Mouse (Mus musculus): ENCODE data around the gene Cinp.
"Not testable (repeated sequence)": the region's sequence is repeated elsewhere in the genome, so short reads cannot be mapped to it uniquely, and the experiment has no call there.

The Cinp gene

DNA sequence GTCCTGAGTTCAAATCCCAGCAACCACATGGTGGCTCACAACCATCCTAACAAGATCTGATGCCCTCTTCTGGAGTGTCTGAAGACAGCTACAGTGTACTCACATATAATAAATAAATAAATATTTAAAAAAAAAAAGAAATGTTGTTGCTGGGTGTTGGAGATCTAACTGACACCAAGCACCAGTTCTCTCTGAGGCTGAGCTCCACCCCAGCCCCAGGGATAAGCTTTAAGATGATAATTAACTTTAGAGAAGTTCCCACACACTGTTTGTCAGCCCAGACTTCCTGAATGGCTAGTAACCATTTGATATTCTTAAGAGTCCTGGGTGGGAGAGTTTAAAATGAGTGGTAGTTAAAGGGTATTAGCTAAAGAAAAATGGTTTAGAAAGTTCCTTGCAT lies 28.7 kb downstream of the Cinp start:
- no peak for DNase-seq (ENCODE audit: low spot score in 2 of 2)

DNA sequence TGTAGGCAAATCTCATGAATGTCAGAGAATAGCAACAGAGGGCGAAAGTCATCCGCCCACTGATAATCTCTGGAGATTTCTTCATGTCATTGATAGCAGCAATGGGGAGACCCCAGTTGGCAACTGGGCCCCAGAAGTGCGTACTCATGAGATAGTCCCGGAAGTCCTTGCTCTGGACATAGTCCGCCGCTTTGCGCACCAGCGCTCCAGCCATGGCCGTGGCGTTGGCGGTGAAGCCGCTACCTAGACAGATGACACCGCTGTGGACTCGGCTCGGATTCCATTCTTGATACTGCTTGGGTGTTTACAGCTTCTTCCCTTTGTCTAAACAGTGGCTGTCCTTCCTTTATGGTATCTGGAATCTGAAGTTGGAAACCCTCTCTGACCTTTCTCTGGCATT lies 30.3 kb downstream of the Cinp start:
- not testable (repeated sequence) for DNase-seq (ENCODE audit: low spot score in 2 of 2)

DNA sequence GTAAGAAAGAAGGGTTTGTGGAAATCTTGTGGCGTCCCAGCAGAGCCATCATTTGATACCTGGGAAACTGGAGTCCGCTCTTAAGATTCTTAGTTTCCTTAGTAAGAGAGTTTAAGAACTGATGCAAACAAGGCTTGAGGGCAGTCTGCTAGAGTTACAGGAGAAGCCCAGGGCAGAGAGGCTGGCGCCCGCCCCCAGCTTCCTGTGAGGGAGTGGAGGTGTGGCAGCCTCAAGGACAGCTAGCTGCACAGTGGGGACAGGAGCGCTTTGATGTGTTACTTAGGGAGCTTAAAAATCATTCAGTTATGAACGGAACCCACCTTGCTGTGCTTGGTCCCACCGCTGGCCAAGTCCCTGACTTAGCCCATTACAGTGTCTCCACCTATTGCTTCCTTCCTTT lies 31.7 kb downstream of the Cinp start:
- no peak for DNase-seq (ENCODE audit: low spot score in 2 of 2)

DNA sequence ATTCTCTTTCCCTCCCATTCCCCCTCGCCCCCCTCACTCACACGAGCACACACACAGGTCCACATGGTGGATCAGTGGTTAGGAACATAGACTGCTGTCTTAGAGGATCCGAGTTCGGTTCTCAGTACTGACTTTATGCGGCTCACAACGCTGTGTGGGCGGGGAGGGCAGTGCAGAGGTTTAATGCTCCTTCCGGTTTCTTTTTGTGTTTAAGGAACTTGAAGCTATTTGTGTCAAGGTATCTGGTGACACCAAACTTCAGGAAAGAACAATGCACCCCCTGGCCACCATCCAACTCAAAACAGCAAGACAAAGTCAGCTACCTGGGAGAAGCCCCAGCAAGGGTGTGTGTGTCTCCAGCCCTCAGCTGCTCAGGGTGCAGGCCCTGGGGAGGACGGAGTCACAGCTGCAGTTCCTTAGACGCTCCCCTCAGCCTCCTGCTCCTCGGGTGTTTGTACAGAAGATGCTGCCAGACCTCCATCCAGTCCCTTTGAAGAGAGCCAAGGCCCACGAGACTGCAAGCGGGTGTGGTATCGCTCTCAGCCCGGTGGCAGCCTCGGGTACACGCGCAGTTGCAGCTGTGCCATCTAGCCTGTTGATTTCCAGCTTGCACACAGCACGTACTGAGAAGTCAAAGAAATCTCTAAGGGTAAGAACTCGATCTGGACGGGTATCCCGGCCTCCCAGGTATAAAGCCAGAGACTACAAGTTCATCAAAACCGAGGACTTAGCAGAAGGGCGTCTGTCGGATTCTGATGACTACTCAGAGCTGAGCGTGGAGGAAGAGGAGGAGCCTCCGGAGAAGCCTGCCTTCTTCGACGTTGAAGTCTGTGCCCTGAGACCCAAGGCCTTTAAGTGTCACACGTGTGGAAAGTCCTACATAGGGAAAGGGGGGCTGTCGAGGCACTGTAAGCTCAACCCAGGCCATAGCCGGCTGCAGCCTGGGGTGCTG lies 33.9 kb downstream of the Cinp start:
- no peak for DNase-seq (ENCODE audit: low spot score in 2 of 2)

DNA sequence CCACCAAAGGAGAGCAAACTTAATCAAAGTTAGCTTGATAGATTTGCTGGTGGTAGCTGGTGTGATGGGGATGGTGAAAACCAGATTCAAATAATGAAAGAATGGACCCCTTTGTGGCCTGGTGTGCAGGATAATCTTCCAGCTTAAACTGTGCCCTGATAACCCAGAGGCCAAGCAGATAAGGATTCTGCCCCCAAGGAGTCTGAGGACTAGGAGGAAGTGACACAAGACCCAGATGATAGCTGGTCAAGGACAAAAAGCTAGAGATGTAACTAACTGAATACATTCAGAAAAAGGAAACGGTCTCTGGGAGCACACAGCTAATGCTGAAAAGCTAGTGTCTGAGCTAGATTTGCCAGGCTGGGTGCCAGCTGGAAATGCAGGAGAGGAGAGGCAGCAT lies 37.0 kb downstream of the Cinp start:
- no peak for DNase-seq (ENCODE audit: low spot score in 2 of 2)

DNA sequence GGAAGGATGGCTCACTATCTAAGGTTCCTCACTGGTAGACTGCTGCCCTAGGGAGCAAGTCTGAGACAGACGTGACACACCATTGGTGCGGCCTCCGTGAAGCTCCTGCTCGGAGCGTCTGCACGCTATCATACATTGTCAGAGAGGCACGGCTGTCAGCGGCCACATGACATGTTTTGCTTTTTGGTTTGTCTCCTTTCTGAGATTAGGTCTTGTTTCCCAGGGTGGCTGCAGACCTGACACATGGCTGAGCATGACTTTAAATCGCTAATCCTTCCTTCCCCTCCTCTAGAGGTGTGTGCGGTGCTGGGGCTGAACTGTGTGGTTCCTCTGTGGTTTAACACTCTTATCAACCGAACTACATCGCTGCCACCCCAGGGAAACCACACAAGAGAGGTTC lies 37.5 kb downstream of the Cinp start:
- no peak for DNase-seq (ENCODE audit: low spot score in 2 of 2)

DNA sequence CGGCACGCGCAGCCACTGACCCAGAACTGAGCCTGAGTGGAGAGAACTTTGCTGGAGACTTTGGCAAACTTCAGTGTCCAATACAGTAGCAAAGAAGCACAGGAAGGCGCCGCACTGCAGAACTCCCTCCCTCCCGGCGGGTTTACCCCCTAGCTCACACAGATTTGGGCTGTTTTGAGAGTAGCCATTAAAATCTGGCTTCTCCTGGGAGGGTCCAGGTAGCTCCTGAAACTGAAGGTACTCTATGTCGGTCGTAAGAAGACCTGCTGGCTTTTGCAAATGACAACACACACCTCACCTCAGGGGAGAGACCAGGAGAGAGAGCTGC lies 38.1 kb downstream of the Cinp start:
- no peak for DNase-seq (ENCODE audit: low spot score in 2 of 2)

DNA sequence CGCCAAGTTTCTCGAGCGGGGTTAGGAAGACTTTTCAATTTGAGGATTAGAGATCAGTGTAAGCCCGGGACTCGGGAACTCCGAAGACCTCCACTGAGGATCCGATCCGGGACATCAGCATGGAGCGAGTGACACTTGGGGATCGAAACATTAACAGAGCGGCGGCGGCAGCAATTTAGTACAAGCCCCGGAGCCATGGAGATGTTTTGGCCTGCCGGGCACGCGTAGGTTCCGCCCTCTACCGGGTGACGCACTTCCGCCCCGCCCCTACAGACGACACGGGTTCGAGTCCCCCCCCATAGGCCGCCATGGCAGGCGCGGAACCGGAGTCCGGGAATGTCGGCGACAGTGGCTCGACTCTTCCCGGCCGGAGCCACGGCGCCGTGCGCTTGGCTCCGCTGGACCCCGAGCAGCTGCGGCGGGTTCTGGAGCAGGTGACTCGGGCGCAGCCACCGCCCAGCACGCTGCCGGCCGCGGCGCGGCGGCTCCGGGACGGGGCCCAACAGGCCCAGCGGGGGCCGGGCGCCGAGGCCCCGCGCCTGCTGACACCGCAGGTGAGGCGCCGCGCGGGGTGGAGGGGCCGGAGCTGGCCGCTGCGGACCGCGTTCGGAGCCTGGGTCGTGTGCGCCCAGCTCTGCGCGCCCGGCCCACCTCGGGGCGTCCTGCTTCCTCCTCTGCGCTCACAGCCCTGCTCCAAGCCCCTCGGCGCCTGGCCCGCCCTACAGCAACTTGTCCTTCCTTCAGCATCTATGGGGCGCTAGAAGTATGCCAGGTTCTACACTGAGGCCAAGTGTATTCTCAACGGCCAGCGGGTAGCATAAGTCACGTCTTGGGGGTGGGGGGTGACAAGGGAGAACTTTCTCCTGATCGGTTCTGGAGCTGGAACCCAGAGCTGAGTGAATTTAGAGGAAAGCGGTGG lies 38.7 kb downstream of the Cinp start, which contains the start of gene Zfp839:
TSS of gene Zfp839 (plus strand) at position 244 of the 919 bp plus-strand sequence.
- peak; percentile 71 to 83 for DNase-seq (ENCODE audit: low spot score in 2 of 2)

DNA sequence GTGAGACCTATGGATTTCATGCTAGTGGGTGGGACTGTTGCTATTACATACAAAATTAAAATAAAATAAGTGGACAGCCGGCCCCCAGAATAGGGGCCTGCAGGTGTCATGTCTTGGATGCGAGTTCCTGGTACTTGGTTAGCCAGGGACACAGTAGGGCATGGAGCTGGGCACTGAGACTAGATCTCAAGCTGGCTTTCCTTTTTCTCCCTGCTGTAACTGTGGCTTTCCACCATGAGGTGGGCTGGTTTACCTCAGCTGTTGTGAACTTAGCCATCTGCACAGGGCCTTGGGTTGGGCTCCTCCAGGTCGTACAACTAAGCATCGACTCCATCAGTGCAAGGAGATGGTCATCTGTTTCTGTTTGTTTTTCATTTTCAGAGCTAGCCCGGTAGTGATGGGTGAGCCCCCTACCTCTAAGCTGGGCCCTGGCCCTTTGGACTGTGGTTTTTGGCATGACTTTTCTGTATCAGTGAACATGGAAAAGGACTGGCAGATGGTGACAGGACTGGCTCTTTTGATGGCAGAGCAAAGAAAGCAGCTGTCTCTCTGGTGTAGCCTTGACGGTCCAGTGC lies 42.7 kb downstream of the Cinp start:
- DNase-seq (ENCODE audit: low spot score in 2 of 2) = no peak

DNA sequence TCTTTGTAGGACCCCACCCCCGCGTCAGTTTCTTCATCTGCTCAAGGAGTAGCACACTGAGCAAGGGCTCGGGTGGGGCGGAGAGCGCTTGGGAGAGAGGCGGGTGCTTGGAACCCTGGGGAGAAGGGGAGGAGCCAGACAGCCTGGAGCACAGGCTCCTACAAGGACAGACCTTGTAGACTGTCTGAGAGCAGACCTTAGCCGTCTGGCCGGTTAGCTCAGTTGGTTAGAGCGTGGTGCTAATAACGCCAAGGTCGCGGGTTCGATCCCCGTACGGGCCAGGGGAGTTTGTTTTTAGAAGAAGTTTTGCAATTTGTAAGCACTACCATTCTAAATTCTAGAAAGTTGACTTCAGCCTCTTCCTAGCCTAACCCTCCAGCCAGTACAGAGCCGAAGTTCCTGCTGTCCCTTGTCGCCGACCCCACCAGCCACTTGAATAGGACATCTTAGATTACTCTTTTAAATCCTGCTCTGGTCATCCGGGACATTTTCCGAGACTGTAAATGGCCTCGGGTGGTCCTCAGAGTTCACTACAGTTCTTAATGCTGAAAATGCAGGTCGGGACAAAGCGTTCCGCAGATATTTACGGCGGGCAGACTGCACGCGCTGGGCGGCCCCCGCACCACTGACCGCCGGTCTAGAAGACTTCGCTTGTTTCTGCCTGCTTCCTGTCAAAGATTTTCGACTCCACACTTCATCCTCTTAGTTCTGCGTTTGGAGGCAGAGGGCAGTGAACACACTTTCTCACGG lies 43.6 kb downstream of the Cinp start:
- DNase-seq (ENCODE audit: low spot score in 2 of 2) = peak; percentile 70 to 78

DNA sequence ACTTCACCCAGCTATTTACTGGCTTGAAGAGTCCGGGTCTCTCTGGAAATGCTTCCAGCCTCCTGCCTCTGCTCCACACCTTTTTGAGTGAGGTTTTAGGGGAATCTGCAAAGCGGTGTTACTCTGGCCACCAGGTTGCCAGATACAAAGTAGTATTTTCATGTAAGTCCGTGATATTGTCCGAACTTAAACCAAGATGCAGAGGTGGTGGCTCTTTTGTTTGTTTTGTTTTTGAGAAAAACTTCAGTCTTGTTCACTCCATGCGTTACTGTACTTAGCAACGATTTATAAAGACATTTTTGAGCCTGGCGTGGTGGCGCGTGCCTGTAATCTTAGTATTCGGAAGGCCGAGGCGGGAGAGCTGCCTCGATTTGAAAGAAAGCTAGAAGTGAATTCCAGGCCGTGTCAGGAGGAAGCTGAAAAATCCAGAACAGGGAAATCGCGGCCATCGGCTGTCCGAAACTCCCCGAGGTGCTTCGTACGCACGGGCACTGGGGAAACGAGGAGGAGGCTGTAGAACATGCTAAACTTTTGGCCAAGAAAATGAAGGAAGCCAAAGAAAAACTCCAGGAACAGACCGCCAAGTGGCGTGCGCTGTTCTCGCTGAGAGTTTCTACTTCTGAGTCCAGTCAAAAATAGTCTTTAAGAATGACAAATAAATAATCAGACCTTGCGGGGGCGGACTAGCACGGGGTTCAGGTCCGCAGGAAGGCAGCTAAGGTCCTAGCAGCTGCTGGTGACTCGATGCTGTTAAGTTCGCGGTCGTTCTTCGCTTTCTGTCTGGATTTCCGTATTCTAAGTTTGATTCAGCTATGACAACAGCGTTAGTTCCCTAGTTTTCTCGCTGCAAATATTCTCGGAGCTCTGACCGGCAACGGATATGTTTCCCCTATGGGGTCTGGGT lies 44.5 kb downstream of the Cinp start:
- no peak for DNase-seq (ENCODE audit: low spot score in 2 of 2)

DNA sequence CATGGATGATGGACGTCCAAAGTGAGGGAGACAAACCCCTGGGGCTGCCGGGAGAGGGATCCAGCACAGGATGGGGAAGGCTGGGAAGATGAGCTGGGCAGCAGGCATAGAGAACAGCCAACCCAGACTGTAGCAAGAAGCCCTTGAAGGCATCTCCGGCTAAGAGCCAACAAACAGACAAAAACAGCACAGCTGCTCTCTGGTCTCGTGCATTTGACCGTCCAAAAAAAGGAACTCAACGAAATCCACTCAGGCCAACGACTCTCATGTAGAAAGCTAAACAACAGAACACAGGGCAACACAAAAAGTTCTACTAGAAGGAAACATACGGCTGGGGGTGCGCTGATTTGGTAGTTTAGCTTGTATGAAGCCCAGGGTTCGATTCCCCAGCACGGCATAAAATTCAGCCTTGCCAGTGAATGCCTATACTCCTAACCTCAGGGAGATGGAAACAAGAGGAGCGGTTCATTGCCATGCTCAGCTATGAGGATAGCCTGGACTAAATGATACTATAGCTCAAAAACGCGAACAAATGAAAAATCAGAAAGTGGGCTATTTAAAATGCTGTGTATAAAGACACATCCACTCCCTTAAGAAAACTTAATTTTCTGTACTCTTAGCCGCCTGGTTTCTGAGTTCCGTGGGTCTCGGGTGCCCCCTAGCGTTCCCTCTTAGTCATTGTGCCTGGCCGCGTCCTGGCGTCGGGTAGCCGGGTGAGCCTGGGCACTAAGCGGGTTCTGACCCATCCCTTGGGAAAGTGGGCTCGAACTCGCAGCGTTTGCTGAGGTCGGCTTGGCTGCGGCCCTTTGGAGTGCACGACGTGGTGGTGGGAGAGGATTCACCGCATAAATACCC lies 45.5 kb downstream of the Cinp start:
- peak; percentile 43 to 80 for DNase-seq (ENCODE audit: low spot score in 2 of 2)

DNA sequence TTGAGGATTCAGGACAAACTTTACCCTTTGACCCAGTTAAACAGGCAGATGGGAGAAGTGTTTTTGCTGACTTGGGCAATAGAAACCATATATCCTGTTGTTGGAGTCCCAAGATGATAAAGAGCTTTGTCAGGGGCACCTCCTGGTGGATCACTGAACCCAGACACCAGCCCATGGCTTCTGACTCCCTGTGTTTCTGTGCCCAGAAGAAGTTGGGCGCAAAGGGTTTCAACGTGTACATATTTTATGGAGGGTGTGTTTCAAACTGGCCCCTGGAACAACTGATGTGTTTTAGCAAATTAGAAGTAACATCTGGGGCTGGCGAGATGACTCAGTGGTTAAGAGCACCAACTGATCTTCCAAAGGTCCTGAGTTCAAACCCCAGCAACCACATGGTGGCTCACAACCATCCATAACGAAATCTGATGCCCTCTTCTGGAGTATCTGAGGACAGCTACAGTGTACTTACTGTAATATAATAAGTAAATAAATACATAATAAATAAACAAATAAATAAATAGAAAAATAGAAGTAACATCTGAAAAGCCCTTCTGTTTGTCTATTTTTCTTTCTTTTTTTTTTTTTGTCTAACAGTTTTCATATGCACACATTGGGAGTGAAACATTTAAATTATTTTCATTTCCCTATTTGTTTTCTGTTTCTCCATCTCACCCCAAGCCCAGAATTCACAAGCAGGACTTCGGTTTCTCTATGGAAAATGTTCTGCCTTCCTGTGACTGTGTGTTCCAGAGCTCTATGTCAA lies 47.0 kb downstream of the Cinp start:
- no peak for DNase-seq (ENCODE audit: low spot score in 2 of 2)

DNA sequence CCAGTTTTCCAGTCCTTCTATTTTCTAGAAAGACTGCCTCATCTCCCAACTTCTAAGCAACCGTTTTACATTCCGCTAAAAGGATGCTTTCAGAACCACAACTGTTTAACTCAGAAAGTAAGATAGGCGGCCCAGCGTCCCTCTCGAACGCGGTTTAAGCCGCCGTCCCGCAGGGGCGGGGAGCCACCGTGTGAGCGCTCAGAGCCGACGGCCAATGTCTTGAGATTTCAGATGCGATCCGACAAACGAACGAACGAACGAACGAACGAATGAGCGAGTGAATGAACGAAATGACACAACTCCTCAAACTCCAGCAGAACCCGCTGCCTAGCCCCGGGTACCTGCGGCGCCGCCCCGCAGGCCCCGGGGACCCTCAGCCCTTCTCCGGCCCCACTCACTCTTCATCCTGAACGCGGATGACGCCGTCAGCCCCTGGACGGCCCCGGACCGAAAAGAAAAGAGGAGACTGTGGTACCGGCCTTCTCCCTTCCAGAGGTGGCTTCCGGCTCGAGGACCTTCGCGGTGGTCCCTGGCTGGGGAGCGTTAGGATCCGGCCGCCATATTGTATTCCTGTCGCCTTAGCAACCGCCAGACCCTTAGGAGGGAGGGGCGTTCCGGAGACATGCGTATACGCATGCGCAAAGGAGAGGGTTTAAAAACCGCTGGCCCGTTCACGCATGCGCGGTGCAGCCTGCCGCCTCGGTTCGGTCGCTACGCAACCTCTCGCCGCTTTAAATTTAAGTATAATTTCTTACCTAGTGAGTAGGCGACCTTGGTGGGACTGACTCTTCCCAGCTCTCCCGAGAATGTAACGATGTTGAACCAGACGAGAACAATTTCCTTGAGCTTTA lies 48.4 kb downstream of the Cinp start, which contains the start of gene Mok:
TSS of gene Mok (minus strand) at position 592 of the 851 bp plus-strand sequence.
- DNase-seq (ENCODE audit: low spot score in 2 of 2) = peak; percentile 93 to 98

DNA sequence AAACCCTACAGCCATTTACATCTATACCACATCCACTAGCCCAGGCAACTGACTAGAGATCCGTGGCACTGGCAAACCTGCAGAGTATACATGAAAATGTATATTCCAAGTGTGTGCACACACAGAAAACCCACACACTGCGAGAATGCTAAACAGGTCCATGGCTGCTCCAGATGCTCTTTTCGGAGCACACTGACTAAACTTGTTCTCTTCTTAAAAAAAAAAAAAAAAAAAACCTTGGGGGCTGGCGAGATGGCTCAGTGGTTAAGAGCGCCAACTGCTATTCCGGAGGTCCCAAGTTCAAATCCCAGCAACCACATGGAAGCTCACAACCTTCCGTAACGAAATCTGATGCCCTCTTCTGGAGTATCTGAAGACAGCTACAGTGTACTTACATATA lies 51.1 kb downstream of the Cinp start:
- no peak for DNase-seq (ENCODE audit: low spot score in 2 of 2)

DNA sequence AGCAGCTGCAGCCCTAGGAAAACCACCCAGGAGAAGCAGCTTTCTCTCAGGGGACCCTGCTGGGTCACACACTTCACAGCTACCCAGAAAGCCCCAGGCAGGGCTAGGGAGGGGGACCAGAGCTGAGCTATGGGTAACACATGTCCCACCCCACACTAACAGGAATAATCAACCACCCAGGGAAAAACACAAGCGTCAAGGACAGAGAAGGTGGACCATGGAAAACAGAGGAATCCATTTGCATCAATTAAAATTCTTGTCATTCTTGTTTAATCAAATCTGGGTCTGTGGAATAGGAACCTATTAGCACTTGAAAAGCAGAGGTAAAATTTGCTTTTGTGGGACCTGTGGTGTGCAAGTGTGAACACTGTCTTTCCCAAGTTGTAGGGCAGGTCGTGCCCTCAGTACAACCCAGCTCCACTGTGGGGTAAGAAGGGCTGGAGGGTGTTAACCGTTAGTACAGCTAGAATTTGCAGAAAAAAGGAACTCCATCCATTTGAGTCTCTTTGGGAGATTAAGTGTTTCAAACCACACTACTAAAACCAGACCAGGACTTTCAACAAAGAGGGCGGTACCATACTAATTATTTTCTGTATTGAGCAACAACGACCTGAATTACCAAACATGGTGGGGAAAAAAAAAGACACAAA lies 51.6 kb downstream of the Cinp start:
- DNase-seq (ENCODE audit: low spot score in 2 of 2) = no peak

DNA sequence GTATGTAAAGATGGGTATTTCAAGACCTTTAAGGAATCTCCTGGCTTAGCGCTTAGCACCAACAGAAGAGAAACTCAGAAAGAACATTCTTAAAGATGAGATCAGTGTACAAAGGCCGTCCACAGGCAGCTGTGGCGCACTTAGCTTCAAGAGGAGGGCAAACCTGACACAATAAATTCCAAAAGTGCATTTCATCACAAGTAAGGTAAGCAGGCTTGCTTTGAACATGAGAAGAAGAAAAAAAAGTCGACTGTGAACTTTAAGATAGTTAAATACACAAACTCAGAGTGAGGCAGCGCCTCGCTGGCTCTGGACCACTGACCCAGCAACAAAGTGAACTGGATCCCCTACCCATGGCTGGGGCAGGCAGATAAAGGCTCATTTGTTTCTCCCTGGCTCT lies 52.2 kb downstream of the Cinp start:
- no peak for DNase-seq (ENCODE audit: low spot score in 2 of 2)

Data from frontal cortex, postnatal 14 days (tissue).